Mouse (Mus musculus): ENCODE data around the gene Calr.

- TF ChIP-seq CTCF (IDR thresholded peaks at IDR 0.05; ENCODE audit: borderline replicate concordance, insufficient read depth, low read depth, low read length) (no peak), POLR2A (IDR thresholded peaks at IDR 0.05; ENCODE audit: borderline replicate concordance, insufficient read depth, low read length) (no peak)
Measured at GRCm38 (mm10) chr8:84793791-84794485, 52.8 kb downstream of the Calr start.

Measured in cerebellum, adult 2 months (tissue).